Mouse (Mus musculus) hindbrain, embryonic 12.5 days (tissue): ENCODE measurements around the gene Retreg1. TPM values are rescaled to one million over a fixed set of nuclear protein-coding genes. Genes with fewer than 3 reads are reported as not detected.

Experiments
- ATAC-seq: fragments of 200-750 bp; cut with Nextera tagmentation; 2 replicates; pipeline ENCODE4 v1.8.0; 2017; ENCODE audit warnings: moderate TSS enrichment; ENCODE audit not compliant: low FRiP score
- H3K27ac ChIP-seq: fragments of 300-500 bp; sonication (generic); 2 replicates; pipeline ENCODE4 v1.5.1; 2016; ENCODE audit warnings: mild to moderate bottlenecking
- H3K27me3 ChIP-seq: fragments of 300-500 bp; sonication (generic); 2 replicates; pipeline ENCODE4 v1.6.1; 2016; ENCODE audit warnings: mild to moderate bottlenecking
- H3K36me3 ChIP-seq: fragments of 300-500 bp; sonication (generic); 2 replicates; pipeline ENCODE4 v1.6.1; 2016; ENCODE audit warnings: mild to moderate bottlenecking
- H3K4me1 ChIP-seq: fragments of 300-500 bp; sonication (generic); 2 replicates; pipeline ENCODE4 v1.6.1; 2016
- H3K4me2 ChIP-seq: fragments of 300-500 bp; sonication (generic); replicated peaks from 2 replicates; pipeline ENCODE4 v1.6.1; 2016; ENCODE audit warnings: mild to moderate bottlenecking
- H3K4me3 ChIP-seq: fragments of 300-500 bp; sonication (generic); 2 replicates; pipeline ENCODE4 v1.5.1; 2016; ENCODE audit warnings: mild to moderate bottlenecking
- H3K9ac ChIP-seq: fragments of 300-500 bp; sonication (generic); 2 replicates; pipeline ENCODE4 v1.6.1; 2016; ENCODE audit warnings: mild to moderate bottlenecking, moderate library complexity
- H3K9me3 ChIP-seq: fragments of 300-500 bp; sonication (generic); replicated peaks from 2 replicates; pipeline ENCODE4 v1.6.1; 2016; ENCODE audit warnings: mild to moderate bottlenecking
- WGBS: fragments of 180-500 bp; shearing (Covaris S2); methylation state at CpG from one replicate; pipeline ENCODE4 v1.1.7; 2016; 5-methylcytosine and 5-hydroxymethylcytosine counted together
- polyA plus RNA-seq: library from polyadenylated mRNA; unstranded; fragments of >200 nt; fragmentation: Nextera tagmentation; extraction: Ambion mirVana; gene quantifications from 2 replicates; pipeline ENCODE4 v1.2.1, GENCODE M21; 2016

The Retreg1 gene
- polyA plus RNA-seq, 1 experiment from 2014 or later = 4.5 TPM

- no peak overlapping the region for H3K9ac ChIP-seq
- no peak for ATAC-seq
- whole genome bisulfite sequencing = 91% methylated on average over 8 of the region's 8 CpGs
- H3K4me1 ChIP-seq = peaks cover 2% of the 10 kb centered on the region
- no peak overlapping the region for H3K4me3 ChIP-seq
- H3K36me3 ChIP-seq = no peaks in the 10 kb centered on the region
- no peak overlapping the region for H3K27ac ChIP-seq
- no peak overlapping the region for H3K4me2 ChIP-seq
- H3K9me3 ChIP-seq = no peaks in the 10 kb centered on the region
- H3K27me3 ChIP-seq = no peaks in the 10 kb centered on the region
Observed at GRCm38 (mm10) chr15:25928001-25928400, 85.0 kb downstream of the Retreg1 start.

DNA sequence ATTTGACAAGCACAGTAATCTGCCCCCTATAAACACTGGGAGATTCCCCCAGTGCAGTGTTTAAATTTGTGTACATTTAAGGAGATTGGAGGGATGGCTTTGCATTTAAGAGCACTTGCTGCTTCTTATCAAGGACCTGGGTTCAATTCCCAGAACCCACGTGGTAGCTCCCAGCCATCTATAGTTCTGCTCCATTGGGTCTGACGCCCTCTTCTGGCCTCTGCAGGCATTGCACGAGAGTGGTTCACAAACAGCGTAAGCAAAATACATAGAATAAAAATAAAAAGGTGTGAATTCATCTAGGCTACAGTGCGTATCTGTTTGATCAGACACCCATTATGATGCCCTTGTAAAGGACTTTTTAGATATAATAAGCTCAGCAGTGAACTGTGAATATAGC, 85.9 kb downstream of the Retreg1 start:
- H3K36me3 ChIP-seq = no peaks in the 10 kb centered on the region
- H3K27ac ChIP-seq = no peak overlapping the region
- 65% methylated on average over 5 of the region's 5 CpGs for WGBS

DNA sequence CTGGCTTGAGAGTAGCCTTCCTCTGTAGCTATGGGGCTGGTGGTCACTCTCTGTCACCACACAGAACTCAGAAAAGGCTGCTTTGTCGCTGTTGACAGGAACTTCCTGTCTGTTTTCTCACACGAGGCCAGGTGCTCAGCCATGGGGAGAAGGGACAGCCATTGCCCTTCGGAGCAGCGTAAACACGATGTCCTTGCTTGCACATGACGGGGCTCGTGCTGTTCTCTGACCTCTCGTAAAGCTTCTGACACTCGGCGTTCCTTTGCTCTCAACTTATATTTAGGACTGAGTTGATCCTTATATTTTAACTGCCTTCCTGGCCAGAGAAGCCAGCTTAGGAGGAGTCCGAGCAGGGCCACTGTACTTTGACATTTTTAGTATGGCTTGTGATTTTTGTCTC, 86.5 kb downstream of the Retreg1 start:
- H3K9me3 ChIP-seq = no peaks in the 10 kb centered on the region
- no peak overlapping the region for H3K9ac ChIP-seq
- H3K4me1 ChIP-seq = peaks cover 8% of the 10 kb centered on the region
- no peak overlapping the region for H3K4me3 ChIP-seq
- H3K27ac ChIP-seq = no peak overlapping the region
- H3K36me3 ChIP-seq = no peaks in the 10 kb centered on the region
- H3K4me2 ChIP-seq = no peak overlapping the region
- no peaks in the 10 kb centered on the region for H3K27me3 ChIP-seq
- 65% methylated on average over 11 of the region's 11 CpGs for WGBS
- ATAC-seq = no peak

More for the DNA sequence above, 85.9 kb downstream of the Retreg1 start:
- H3K9me3 ChIP-seq = no peaks in the 10 kb centered on the region
- H3K27me3 ChIP-seq = no peaks in the 10 kb centered on the region
- H3K4me3 ChIP-seq = no peak overlapping the region
- peaks cover 7% of the 10 kb centered on the region for H3K4me1 ChIP-seq
- H3K4me2 ChIP-seq = no peak overlapping the region
- H3K9ac ChIP-seq = no peak overlapping the region
- ATAC-seq = no peak

- Histone ChIP-seq H3K4me2 (no peak overlapping the region), H3K9ac (no peak overlapping the region), H3K36me3 (no peaks in the 10 kb centered on the region), H3K27me3 (no peaks in the 10 kb centered on the region), H3K4me3 (no peak overlapping the region), H3K4me1 (peaks cover 8% of the 10 kb centered on the region), H3K9me3 (no peaks in the 10 kb centered on the region), H3K27ac (no peak overlapping the region)
- 81% methylated on average over 10 of the region's 10 CpGs for WGBS
- no peak for ATAC-seq
Observed at GRCm38 (mm10) chr15:25929936-25930335, 87.0 kb downstream of the Retreg1 start.

DNA sequence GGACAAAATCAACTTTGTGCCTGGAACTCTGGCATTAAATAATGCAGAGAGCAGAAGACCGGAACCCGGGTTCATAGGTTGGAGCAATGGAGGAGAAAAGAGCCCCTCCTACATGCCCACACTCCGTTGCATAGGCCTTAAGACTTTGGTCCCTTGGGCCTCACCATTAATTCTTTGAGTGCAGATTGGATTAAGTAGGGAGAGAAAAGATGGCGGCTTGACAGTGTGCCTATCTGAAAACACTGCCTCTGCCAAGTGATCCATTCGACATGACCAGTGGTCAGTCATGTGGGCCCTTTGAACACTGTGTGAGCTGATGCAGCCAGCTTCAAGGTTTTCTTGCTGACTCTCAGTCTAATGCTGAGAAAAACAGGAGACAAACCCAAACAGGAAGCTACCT, 87.7 kb downstream of the Retreg1 start:
- no peak overlapping the region for H3K9ac ChIP-seq
- H3K27me3 ChIP-seq = no peaks in the 10 kb centered on the region
- no peaks in the 10 kb centered on the region for H3K9me3 ChIP-seq
- H3K27ac ChIP-seq = no peak overlapping the region
- H3K4me1 ChIP-seq = peaks cover 8% of the 10 kb centered on the region
- no peaks in the 10 kb centered on the region for H3K36me3 ChIP-seq
- WGBS = 89% methylated on average over 5 of the region's 5 CpGs
- H3K4me3 ChIP-seq = no peak overlapping the region
- ATAC-seq = no peak
- no peak overlapping the region for H3K4me2 ChIP-seq

DNA sequence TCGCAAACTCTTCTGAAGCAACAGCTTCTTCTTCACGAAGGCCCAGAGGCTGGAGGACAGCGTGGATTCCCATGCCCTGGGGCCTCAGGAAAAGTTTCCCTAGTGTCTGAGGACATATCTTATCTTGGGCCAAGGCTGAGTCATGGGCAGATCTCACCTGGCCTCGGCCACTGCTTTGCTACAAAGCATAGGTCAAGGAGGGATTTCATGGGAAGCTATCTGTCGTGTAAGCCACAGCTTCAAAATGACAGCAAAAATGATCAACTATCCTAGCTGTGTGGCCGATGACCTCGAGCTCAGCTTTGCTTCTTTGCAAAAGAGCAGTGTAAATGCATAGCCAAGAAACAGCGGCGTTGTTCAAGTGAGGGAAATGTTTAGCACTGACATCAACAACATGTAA, 89.5 kb downstream of the Retreg1 start:
- no peak overlapping the region for H3K9ac ChIP-seq
- H3K4me1 ChIP-seq = peaks cover 8% of the 10 kb centered on the region
- H3K27ac ChIP-seq = no peak overlapping the region
- H3K36me3 ChIP-seq = no peaks in the 10 kb centered on the region
- 91% methylated on average over 9 of the region's 9 CpGs for WGBS
- ATAC-seq = no peak
- H3K9me3 ChIP-seq = no peaks in the 10 kb centered on the region
- no peaks in the 10 kb centered on the region for H3K27me3 ChIP-seq
- no peak overlapping the region for H3K4me2 ChIP-seq
- H3K4me3 ChIP-seq = no peak overlapping the region

- no peak overlapping the region for H3K4me3 ChIP-seq
- peaks cover 8% of the 10 kb centered on the region for H3K4me1 ChIP-seq
- 58% methylated on average over 16 of the region's 16 CpGs for WGBS
- H3K9me3 ChIP-seq = no peaks in the 10 kb centered on the region
- H3K27ac ChIP-seq = no peak overlapping the region
- no peak overlapping the region for H3K4me2 ChIP-seq
- no peak for ATAC-seq
- no peaks in the 10 kb centered on the region for H3K36me3 ChIP-seq
- no peak overlapping the region for H3K9ac ChIP-seq
- H3K27me3 ChIP-seq = no peaks in the 10 kb centered on the region
Observed at GRCm38 (mm10) chr15:25932937-25933684, 90.1 kb downstream of the Retreg1 start.

DNA sequence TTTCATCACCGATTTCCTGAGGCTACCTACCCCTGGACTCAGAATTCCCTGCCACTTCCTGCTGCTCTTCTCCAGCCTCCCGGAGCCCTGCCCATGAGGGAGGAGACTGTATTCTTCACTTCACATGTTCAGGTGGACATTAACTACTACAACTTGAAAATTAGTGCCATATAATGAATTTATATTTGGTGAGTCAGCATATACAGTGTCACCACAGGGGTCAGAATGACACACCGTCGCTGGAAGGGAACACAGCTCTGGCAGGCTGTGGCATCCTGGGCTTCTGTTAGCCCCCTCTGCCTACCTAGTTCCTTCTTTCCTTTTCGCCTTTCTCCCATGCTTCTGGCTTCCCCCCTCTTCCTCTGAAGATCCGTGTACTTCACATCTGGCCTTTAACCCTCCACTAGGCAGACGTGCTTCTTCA, 90.7 kb downstream of the Retreg1 start:
- Histone ChIP-seq H3K4me3 (no peak overlapping the region), H3K36me3 (no peaks in the 10 kb centered on the region), H3K9me3 (no peaks in the 10 kb centered on the region), H3K9ac (no peak overlapping the region), H3K27me3 (no peaks in the 10 kb centered on the region), H3K27ac (no peak overlapping the region), H3K4me1 (peaks cover 8% of the 10 kb centered on the region), H3K4me2 (no peak overlapping the region)
- ATAC-seq = no peak
- WGBS = 70% methylated on average over 7 of the region's 7 CpGs

GRCm38 (mm10) chr15:25934411-25934810, 91.4 kb downstream of the Retreg1 start:
- WGBS = 87% methylated on average over 7 of the region's 7 CpGs
- no peak for ATAC-seq
- peaks cover 8% of the 10 kb centered on the region for H3K4me1 ChIP-seq

DNA sequence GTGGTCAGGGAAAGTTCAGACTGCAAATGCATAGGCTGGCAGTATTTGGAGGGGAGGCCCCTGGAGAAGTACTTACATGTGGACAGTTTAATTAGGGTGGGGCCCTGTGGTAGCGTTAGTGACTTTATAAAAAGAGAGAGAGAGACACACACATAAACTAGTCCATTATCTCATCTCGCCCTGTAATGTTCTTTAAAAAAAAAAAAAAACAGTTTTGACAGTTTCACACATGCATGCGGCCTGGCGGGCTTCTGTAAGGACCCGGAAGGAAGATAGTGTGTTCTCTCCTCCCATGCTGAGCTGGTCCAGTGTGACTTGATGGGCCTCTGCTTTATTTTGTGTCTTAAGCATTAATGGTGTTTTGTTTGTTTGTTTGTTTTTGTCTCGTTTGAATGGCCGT, 95.5 kb downstream of the Retreg1 start:
- Histone ChIP-seq H3K4me2 (no peak overlapping the region), H3K4me3 (no peak overlapping the region), H3K9ac (no peak overlapping the region), H3K27me3 (no peaks in the 10 kb centered on the region), H3K4me1 (0 out of 2 replicates have a peak, but pooled peaks cover 7% of the 10 kb centered on the region), H3K36me3 (no peaks in the 10 kb centered on the region), H3K27ac (no peak overlapping the region), H3K9me3 (no peaks in the 10 kb centered on the region)
- no peak for ATAC-seq
- 86% methylated on average over 7 of the region's 7 CpGs for WGBS

More at GRCm38 (mm10) chr15:25934411-25934810, 91.4 kb downstream of the Retreg1 start:
- no peak overlapping the region for H3K9ac ChIP-seq
- no peaks in the 10 kb centered on the region for H3K36me3 ChIP-seq
- no peak overlapping the region for H3K4me3 ChIP-seq
- H3K4me2 ChIP-seq = no peak overlapping the region
- no peaks in the 10 kb centered on the region for H3K27me3 ChIP-seq
- no peak overlapping the region for H3K27ac ChIP-seq
- H3K9me3 ChIP-seq = no peaks in the 10 kb centered on the region

- Histone ChIP-seq H3K9me3 (no peaks in the 10 kb centered on the region), H3K4me1 (0 out of 2 replicates have a peak, but pooled peaks cover 4% of the 10 kb centered on the region), H3K36me3 (no peaks in the 10 kb centered on the region), H3K4me3 (no peak overlapping the region), H3K27ac (no peak overlapping the region), H3K9ac (no peak overlapping the region; the same call in 1 of the 2 replicates), H3K4me2 (peak overlapping the region; percentile 36), H3K27me3 (no peaks in the 10 kb centered on the region)
- no peak for ATAC-seq
- 36% methylated on average over 24 of the region's 24 CpGs for WGBS
Observed at GRCm38 (mm10) chr15:25940397-25941377, 97.7 kb downstream of the Retreg1 start.

- Histone ChIP-seq H3K4me3 (no peak overlapping the region), H3K4me1 (0 out of 2 replicates have a peak, but pooled peaks cover 4% of the 10 kb centered on the region), H3K27ac (no peak overlapping the region), H3K4me2 (no peak overlapping the region), H3K27me3 (no peaks in the 10 kb centered on the region), H3K36me3 (no peaks in the 10 kb centered on the region), H3K9ac (no peak overlapping the region), H3K9me3 (no peaks in the 10 kb centered on the region)
- 80% methylated on average over 11 of the region's 11 CpGs for WGBS
- no peak for ATAC-seq
Observed at GRCm38 (mm10) chr15:25941514-25941913, 98.5 kb downstream of the Retreg1 start.
